Mouse (Mus musculus) testis, postnatal 14 days (tissue): Measurements from ENCODE around the gene Tmem202.

ENCODE experiments used
- DNase-seq: peaks from one replicate; pipeline ENCODE4 v3.0.0; 2021; ENCODE audit warnings: low spot score

Tmem202 gene

GRCm38 (mm10) chr9:59533422-59533821 lies 6.2 kb downstream of the Tmem202 start:
- no peak for DNase-seq

- no peak for DNase-seq
Observed at GRCm38 (mm10) chr9:59531645-59532044, 8.0 kb downstream of the Tmem202 start.

- DNase-seq: no peak
Observed at GRCm38 (mm10) chr9:59528274-59528673, 11.4 kb downstream of the Tmem202 start.

- no peak for DNase-seq
Observed at GRCm38 (mm10) chr9:59527580-59527979, 12.1 kb downstream of the Tmem202 start.

GRCm38 (mm10) chr9:59526727-59527126 lies 12.9 kb downstream of the Tmem202 start:
- DNase-seq: no peak

- no peak for DNase-seq
Observed at GRCm38 (mm10) chr9:59522906-59523305, 16.7 kb downstream of the Tmem202 start.

GRCm38 (mm10) chr9:59519396-59519795 lies 20.3 kb downstream of the Tmem202 start:
- DNase-seq: no peak

GRCm38 (mm10) chr9:59518976-59519375 lies 20.7 kb downstream of the Tmem202 start:
- no peak for DNase-seq

- no peak for DNase-seq
Observed at GRCm38 (mm10) chr9:59517127-59517526, 22.5 kb downstream of the Tmem202 start.

- DNase-seq: no peak
Observed at GRCm38 (mm10) chr9:59515069-59515468, 24.6 kb downstream of the Tmem202 start.

- DNase-seq: no peak
Observed at GRCm38 (mm10) chr9:59512381-59512780, 27.3 kb downstream of the Tmem202 start.

GRCm38 (mm10) chr9:59508146-59508545 lies 31.5 kb downstream of the Tmem202 start:
- no peak for DNase-seq

- DNase-seq: no peak
Observed at GRCm38 (mm10) chr9:59487331-59487730, 52.3 kb downstream of the Tmem202 start.

GRCm38 (mm10) chr9:59486549-59487065 lies 53.0 kb downstream of the Tmem202 start, which contains the start of gene Arih1:
Gene Arih1 (minus strand): TSS chr9:59486618.
- DNase-seq: peak; percentile 99

- no peak for DNase-seq
Observed at GRCm38 (mm10) chr9:59486076-59486518, 53.5 kb downstream of the Tmem202 start.

GRCm38 (mm10) chr9:59485511-59486075 lies 54.1 kb downstream of the Tmem202 start:
- DNase-seq: peak; percentile 82

GRCm38 (mm10) chr9:59484760-59485159 lies 54.9 kb downstream of the Tmem202 start:
- DNase-seq: no peak

GRCm38 (mm10) chr9:59482419-59482818 lies 57.2 kb downstream of the Tmem202 start:
- no peak for DNase-seq

GRCm38 (mm10) chr9:59476617-59477016 lies 63.0 kb downstream of the Tmem202 start:
- DNase-seq: no peak

- DNase-seq: no peak
Observed at GRCm38 (mm10) chr9:59474838-59475237, 64.8 kb downstream of the Tmem202 start.

GRCm38 (mm10) chr9:59473171-59473570 lies 66.5 kb downstream of the Tmem202 start:
- no peak for DNase-seq

GRCm38 (mm10) chr9:59469446-59469845 lies 70.2 kb downstream of the Tmem202 start:
- no peak for DNase-seq
